Mouse (Mus musculus) hematopoietic stem cell, adult 5-6 weeks (primary cell): ENCODE results near the gene Cbarp. TPM values are rescaled to one million over a fixed set of nuclear protein-coding genes. Genes with fewer than 3 reads are reported as not detected.

Experiments
- ATAC-seq, 2 experiments: fragments of 125-278 bp in 1 of 2; replicated peaks in 1 of 2; 2 replicates each; pipeline ENCODE4 v1.8.0; 2016 to 2017; ENCODE audit warnings: inconsistent platforms in 2 of 2, mild to moderate bottlenecking in 2 of 2, moderate number of reproducible peaks in 2 of 2, low read depth in 1 of 2, moderate TSS enrichment in 1 of 2; ENCODE audit not compliant: low FRiP score in 2 of 2, poor library complexity in 2 of 2, severe bottlenecking in 2 of 2, insufficient read depth in 1 of 2, low TSS enrichment in 1 of 2
- total RNA-seq: library from RNA; stranded (forward); fragments of 172-1452, 232-1000 nt; gene quantifications from 2 replicates; pipeline ENCODE4 v1.2.3, GENCODE M21; 2017

Cbarp gene
- total RNA-seq, 1 experiment from 2014 or later, result 2.2 TPM

GRCm38 (mm10) chr10:80149291-80150225 lies 8.9 kb upstream of the Cbarp start:
- ATAC-seq, result peak; percentile 68

- ATAC-seq, result peak; percentile 12 to 38; a peak in 2 of 4 replicates
Measured at GRCm38 (mm10) chr10:80148610-80149290, 8.1 kb upstream of the Cbarp start.

- ATAC-seq, result peak; percentile 3 to 13; a peak in 3 of 4 replicates
Measured at GRCm38 (mm10) chr10:80147719-80148601, 7.3 kb upstream of the Cbarp start, which contains the start of gene Midn. Midn (plus strand) TSS chr10:80148272.

- ATAC-seq, result no peak
Measured at GRCm38 (mm10) chr10:80147146-80147718, 6.6 kb upstream of the Cbarp start.

- no peak for ATAC-seq
Measured at GRCm38 (mm10) chr10:80146568-80147011, 6.0 kb upstream of the Cbarp start.

- no peak for ATAC-seq
Measured at GRCm38 (mm10) chr10:80145896-80146295, 5.3 kb upstream of the Cbarp start.

GRCm38 (mm10) chr10:80144864-80145838 lies 4.5 kb upstream of the Cbarp start:
- no peak for ATAC-seq

GRCm38 (mm10) chr10:80144159-80144558 lies 3.5 kb upstream of the Cbarp start:
- ATAC-seq, result no peak

GRCm38 (mm10) chr10:80143664-80144063 lies 3.0 kb upstream of the Cbarp start:
- no peak for ATAC-seq

- ATAC-seq, result no peak
Measured at GRCm38 (mm10) chr10:80142530-80142925, 1.9 kb upstream of the Cbarp start.

GRCm38 (mm10) chr10:80141786-80142529 lies 1.3 kb upstream of the Cbarp start:
- peak; percentile 70 to 76 for ATAC-seq

GRCm38 (mm10) chr10:80141243-80141642 lies 608 bp upstream of the Cbarp start:
- ATAC-seq, result peak; percentile 68 to 78

GRCm38 (mm10) chr10:80139975-80140665 lies 515 bp downstream of the Cbarp start:
- ATAC-seq, result no peak

- ATAC-seq, result no peak
Measured at GRCm38 (mm10) chr10:80139439-80139775, 1.2 kb downstream of the Cbarp start.
